Mouse (Mus musculus): ENCODE data around the gene Hmcn2. TPM values are rescaled to one million over a fixed set of nuclear protein-coding genes. Genes with fewer than 3 reads are reported as not detected.
A peak's percentile ranks its signal among the peaks of the same experiment; 100 is the strongest.

The Hmcn2 gene
- under 1 TPM; 0.27 to 0.56 TPM for total RNA-seq (2021)
- long read RNA-seq = 0 reads

- DNase-seq (ENCODE audit: low spot score in 2 of 2) = no peak
Observed at GRCm38 (mm10) chr2:31314007-31314465, at the start of gene Hmcn2. Hmcn2 (plus strand) TSS chr2:31314415.

DNA sequence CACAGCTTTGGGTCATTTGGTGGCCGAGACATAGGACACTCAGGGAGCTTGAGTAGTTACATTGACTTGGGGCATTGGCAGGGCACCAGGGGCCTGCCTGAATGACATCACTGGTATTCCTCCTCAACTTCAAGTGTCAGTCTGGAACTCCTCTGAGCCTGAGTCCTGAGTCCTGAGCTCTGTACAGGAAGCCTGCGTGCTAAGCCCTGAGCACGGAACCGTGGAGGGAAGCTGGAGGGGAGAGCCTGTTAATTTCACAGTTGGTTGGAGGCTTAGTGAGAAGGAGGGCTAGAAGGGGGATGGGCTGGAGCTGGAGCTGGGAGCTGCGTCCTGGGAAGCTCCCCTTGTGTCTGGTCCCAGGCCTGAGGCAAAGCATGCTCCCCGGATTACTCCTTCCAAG is 46.8 kb upstream of the Hmcn2 start:
- DNase-seq (ENCODE audit: low spot score in 2 of 2) = no peak

DNA sequence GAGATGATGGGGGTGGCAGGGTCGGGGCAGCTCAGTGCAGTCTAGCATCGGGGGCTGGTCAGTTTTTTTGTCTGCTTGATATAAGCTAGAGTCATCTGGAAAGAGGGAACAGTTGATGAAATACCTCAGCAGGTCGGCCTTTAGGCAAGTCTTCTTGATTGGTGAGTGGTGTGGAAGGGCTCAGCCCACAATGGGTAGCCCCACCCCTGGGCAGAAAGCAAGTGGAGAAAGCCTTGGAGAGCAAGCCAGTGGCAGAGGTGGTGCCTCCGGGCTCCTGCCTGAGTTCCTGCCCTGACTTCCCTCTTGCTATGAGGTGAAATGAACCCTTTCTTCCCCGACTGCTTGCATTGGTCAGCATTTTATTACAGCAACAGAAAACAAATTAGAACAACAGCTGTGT is 45.6 kb upstream of the Hmcn2 start:
- no peak for DNase-seq (ENCODE audit: low spot score in 2 of 2)

DNA sequence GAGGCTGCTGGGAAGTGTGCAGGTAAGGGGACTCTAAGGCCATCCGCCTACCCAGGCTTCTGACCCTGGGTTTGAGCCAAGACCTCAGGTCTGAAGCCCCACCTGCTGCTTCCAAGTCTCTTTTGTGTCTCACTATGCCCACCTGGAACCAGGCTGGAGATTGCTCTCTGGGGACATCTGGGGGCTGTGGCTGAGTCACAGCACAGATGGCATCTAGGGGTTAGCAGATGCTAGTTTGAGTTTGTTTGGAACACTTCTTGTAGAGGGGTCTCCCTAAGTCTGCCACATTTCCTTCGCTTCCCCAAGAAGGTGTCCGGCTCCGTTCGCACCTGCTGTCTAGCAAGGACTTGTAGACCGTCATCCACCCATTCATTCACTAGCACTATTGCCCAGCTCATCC is 45.0 kb upstream of the Hmcn2 start:
- no peak for DNase-seq (ENCODE audit: low spot score in 2 of 2)

- DNase-seq (ENCODE audit: low spot score in 2 of 2) = no peak
Observed at GRCm38 (mm10) chr2:31269847-31270246, 44.4 kb upstream of the Hmcn2 start.

GRCm38 (mm10) chr2:31270470-31270869 is 43.7 kb upstream of the Hmcn2 start:
- DNase-seq (ENCODE audit: low spot score in 2 of 2) = no peak

DNA sequence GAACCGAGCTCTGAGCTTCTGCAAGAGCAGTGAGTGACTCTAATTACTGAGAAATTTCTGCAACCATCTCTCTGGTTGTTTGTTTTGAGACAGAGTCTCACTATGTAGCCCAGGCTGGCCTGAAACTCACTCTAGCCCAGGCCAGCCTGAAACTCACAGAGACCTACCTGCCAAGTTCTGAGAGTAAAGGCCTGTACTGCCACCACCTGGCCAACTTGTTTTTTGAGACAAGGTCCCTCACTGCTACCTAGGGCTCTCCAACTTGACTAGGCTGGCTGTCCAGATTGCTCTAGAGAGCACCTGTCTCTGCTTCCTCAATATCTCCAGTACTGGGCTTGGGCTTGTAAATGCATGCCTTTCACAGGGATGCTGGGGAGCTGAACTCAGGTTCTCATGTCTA is 43.1 kb upstream of the Hmcn2 start:
- DNase-seq (ENCODE audit: low spot score in 2 of 2) = no peak

GRCm38 (mm10) chr2:31274993-31275392 is 39.2 kb upstream of the Hmcn2 start:
- no peak for DNase-seq (ENCODE audit: low spot score in 2 of 2)

GRCm38 (mm10) chr2:31277810-31278209 is 36.4 kb upstream of the Hmcn2 start:
- no peak for DNase-seq (ENCODE audit: low spot score in 2 of 2)

DNA sequence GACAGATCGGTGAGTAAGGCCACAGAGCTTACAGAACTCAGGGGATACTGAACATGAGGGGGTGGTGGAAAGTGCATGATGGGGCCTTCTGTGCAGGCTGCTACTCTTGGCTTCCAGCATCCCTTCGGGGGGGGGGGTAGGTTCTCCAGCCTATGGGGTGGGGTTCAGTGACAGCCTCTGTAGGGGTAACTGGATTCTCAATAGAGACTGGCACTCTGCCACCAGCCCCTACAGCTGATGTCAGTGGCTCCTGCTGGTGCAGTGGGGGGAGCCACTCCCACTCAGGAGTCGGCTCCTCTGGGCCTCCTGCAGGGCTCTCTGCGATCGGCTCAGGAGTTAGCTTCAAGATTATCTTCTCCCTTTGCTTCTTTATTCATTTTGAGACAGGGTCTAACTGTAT is 35.7 kb upstream of the Hmcn2 start:
- no peak for DNase-seq (ENCODE audit: low spot score in 2 of 2)

DNA sequence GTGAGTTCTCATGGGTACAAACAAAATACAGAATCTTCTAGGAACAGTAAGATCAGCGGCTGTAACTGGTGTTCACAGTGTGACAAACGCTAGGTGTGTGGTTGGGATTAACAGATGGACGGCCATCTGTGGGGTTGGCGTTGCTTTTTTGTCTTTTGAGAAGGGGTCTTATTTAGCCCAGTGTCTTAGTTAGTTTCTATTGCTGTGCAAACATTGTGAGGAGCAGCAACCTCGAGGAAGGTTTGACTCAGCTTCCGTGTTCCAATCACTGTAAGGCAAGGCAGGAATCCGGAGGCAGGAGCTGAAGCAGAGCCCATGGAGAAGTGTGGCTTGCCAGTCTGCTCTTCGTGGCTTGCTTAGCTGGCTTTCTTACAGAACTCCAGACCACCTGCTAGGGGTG is 33.1 kb upstream of the Hmcn2 start:
- DNase-seq (ENCODE audit: low spot score in 2 of 2) = no peak

GRCm38 (mm10) chr2:31282266-31282665 is 31.9 kb upstream of the Hmcn2 start:
- no peak for DNase-seq (ENCODE audit: low spot score in 2 of 2)

DNA sequence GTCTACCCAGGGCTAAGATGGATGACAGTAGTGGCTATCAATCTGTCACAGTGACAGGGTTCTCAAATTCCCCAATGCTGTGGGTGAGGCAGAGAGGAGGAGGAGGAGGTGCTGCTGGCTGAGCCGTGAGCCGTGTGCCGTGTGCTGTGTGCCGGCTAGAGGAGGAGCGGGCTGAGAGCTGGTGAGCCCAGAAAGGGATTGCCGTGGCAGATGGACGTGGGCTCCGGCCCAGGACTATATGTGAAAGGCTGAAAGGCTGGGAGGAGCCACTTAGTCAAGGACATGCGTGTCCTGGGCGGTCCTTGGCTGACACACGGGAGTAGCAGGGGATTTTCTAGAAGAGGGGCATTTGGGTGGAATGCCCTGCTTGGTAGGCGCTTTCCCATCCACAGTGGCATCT is 31.3 kb upstream of the Hmcn2 start:
- DNase-seq (ENCODE audit: low spot score in 2 of 2) = no peak

- DNase-seq (ENCODE audit: low spot score in 2 of 2) = no peak
Observed at GRCm38 (mm10) chr2:31284531-31284930, 29.7 kb upstream of the Hmcn2 start.

DNA sequence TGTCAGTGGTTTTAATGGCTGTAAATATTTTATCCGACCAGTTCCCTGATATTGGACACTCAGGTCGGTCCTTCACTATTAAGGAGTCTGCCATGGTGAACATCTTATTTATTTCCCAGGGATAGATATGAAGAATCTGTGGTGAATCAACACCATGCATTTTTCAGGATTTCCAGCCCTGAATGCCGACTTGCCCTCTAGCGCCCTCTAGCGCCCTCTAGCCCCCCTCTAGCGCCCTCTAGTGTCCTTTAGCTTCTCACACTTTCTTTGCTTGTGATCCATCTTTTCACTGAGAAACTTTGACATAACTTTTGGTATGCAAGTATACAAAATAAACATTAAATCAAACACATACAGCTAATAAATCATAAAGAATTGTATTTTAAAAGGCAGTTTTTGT is 22.8 kb upstream of the Hmcn2 start:
- peak; percentile 73 to 76 for DNase-seq (ENCODE audit: low spot score in 2 of 2)

DNA sequence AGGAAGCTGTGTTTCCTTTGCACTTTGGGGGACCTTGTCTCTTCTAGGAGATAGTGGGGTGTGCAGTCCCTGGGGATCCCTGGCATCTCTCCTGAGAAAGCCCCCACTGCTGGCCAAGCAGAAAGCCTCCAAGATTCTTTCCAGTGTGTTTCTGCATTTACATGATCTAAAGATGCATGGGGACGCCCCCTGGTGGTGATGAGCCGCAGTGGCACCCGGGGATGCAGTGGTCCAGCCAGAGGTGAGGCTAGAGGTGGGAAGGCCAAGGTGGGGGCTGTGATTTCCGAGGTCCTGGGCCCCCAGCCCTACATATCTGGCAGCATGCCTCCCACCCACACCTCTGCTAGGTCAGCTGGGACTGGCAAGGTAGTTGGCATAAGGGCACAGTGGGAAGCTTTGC is 19.2 kb upstream of the Hmcn2 start:
- peak; percentile 80 to 85 for DNase-seq (ENCODE audit: low spot score in 2 of 2)

DNA sequence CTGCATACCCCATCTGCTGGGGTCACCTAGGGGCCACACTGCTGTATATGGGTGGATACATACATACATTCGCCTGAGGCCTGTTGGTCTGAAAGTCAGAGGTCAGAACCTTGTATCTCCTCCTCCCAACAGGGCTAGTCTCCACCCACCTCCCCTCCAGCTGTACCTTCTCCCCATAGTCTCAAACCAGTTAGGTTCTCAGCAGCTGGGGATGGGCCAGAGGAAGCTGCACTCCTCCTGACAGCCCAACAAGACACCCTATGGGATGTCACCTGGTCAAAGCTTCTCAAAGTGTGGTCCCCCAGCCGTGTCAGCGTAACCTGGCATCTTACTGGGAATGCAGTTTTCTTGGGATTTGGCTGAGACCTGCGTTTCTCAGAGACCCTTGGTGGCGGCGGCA is 17.8 kb upstream of the Hmcn2 start:
- DNase-seq (ENCODE audit: low spot score in 2 of 2) = no peak

DNA sequence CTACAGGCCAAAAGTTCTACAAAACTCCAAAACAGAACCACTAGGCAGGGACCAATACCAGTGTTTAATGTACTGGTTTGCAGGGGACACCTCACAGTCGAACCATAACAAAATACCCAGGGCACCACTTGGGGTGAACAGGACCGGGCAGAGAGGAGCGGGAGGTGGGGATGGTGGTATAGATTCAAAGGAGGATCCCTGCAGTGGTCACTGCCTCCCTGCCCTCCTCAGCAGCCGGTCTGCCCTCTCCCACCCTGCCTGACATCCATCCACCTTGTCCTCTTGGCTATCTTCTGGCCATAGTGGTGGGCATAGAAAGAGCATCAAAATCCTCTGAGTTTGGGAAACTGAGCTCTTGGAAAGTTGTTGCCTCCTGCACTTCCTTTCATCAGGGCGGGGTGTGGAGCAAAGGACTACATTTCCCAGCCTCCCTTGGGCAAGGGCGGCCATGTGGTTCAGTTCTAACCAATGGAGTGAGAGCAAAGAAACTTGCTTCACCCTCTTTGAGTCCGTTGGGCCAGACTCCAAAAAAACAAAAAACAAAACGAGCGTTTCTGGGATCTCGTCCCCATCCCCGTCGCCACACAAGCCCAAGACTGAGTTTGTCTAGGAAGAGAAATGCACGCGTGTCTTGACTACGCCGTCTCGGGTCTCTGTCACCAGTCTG is 16.5 kb upstream of the Hmcn2 start:
- DNase-seq (ENCODE audit: low spot score in 2 of 2) = peak in 1 of 2 experiments; percentile 59

- no peak for DNase-seq (ENCODE audit: low spot score in 2 of 2)
Observed at GRCm38 (mm10) chr2:31298814-31299213, 15.4 kb upstream of the Hmcn2 start.

DNA sequence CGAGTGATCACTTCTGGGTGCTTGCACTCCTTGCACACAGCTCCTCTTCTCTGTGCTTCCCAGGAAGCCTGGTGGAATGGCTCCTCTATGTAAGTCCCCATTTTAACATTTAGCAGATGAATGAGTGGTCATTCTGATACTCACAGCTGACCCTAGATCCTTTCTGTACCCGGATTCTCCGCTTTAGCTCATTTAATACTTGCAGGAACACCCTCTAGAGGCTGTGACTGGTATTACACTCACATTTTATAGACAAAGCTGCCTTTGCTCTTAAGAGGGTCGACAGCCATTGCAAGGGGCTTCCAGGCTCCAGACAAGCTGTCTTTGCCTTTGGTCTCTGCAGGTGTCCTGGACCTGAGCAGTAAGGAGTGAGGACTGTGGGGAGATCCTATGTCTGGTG is 14.9 kb upstream of the Hmcn2 start:
- DNase-seq (ENCODE audit: low spot score in 2 of 2) = peak in 1 of 2 experiments; percentile 35

GRCm38 (mm10) chr2:31299996-31300395 is 14.2 kb upstream of the Hmcn2 start:
- no peak for DNase-seq (ENCODE audit: low spot score in 2 of 2)

GRCm38 (mm10) chr2:31303177-31303576 is 11.0 kb upstream of the Hmcn2 start:
- DNase-seq (ENCODE audit: low spot score in 2 of 2) = no peak

DNA sequence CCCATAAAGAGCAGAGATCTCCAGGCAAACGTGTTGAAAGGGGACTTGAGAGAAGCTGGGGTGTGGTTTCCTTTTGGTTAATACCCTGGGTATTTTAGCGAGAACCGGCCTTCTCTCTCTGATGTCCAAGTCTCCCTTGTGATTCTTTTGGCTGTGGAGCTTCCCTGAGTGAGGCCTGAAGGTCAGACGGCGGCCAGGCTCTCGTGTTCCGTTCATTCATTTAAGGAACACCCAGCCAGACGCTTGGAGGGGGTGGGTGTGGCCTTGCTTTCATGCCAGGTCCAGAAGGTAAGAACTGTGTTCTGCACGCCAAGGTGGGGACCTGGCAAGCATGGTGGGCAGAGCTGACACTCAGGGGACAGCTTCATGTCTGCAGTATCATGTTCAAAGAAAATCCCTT is 10.0 kb upstream of the Hmcn2 start:
- no peak for DNase-seq (ENCODE audit: low spot score in 2 of 2)

All from layer of hippocampus, postnatal 10 days (tissue).